Mouse (Mus musculus) liver, adult (tissue): ENCODE measurements around the gene Ears2.

Source experiments
- GATA4 ChIP-seq: IDR thresholded peaks from 2 replicates; pipeline ENCODE4 v1.6.1; 2014; ENCODE audit warnings: mild to moderate bottlenecking, low read length; ENCODE audit not compliant: insufficient replicate concordance

Gene Ears2

GRCm38 (mm10) chr7:122050834-122051233 is 16.2 kb downstream of the Ears2 start:
- no peak for TF ChIP-seq GATA4

- TF ChIP-seq GATA4, result no peak
These were observed 18.9 kb downstream of the Ears2 start for GRCm38 (mm10) chr7:122048191-122048590.

GRCm38 (mm10) chr7:122046813-122047212 is 20.2 kb downstream of the Ears2 start:
- TF ChIP-seq GATA4, result no peak

DNA sequence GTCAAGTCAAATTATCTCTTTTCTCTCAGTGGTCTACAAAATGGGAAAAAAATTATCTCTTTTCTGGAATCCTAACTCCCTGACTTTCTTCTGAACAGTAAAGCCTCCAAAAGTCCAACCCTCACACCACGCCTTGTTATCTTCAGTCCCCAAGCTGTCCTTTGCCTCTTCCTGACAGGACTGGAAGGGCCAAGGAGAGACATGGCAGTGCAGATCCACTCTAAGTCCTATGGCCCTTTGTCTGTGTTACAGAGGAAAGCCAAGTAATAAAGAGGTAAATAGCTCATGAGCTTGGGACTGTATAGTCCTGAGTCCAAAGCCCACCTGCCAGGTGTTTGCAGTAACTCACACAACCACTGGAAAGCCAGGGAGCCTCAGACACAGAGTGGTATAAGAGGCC is 21.4 kb downstream of the Ears2 start:
- TF ChIP-seq GATA4, result no peak

- TF ChIP-seq GATA4, result no peak
These were observed 21.9 kb downstream of the Ears2 start for GRCm38 (mm10) chr7:122045181-122045634.

- TF ChIP-seq GATA4, result no peak
These were observed 23.0 kb downstream of the Ears2 start for GRCm38 (mm10) chr7:122044106-122044505.

GRCm38 (mm10) chr7:122034348-122034747 is 32.7 kb downstream of the Ears2 start:
- TF ChIP-seq GATA4, result no peak

GRCm38 (mm10) chr7:122033371-122033770 is 33.7 kb downstream of the Ears2 start:
- TF ChIP-seq GATA4, result no peak

- no peak for TF ChIP-seq GATA4
These were observed 44.9 kb downstream of the Ears2 start for GRCm38 (mm10) chr7:122022131-122022530.

GRCm38 (mm10) chr7:122020667-122021354 is 46.3 kb downstream of the Ears2 start, which contains the start of gene Gga2:
Gga2 (minus strand) TSS chr7:122021222.
- TF ChIP-seq GATA4, result no peak

DNA sequence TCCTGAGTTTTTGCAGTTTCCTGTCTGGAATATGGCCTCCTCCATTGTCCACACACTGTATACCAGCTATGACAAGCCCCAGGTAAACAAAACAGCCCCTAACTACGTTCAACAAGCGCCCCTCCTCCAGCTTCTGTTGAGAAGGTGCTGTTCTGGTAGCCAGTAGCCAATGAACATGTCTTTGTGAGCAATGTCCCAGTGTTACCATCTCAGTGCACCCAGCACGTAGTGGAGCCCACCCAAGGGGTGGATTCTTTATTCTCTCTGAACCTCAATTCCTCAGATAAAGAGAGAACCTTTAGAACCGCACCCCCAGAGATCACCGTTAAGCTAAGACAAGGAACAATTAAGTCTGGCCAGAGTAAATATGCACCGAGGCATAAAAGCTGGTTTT is 46.8 kb downstream of the Ears2 start:
- no peak for TF ChIP-seq GATA4

DNA sequence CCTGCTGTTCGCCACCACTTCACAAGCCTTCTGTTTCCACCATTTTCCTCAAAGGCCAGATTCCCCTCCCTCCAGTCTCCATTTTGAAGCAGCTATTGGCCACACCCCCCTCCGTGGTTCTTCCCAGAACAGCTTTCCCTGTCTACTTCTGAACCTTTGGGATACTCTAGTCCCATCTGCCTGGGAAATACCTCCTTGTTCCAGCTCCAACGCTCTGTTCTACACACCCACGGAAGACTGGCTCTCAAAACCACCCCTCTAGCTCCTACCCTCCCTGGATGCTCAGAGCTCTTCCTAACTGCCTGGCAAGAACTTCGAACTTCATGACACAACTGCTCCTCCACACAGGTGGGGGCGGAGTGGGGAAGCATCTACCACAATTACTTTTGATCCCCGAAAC is 48.1 kb downstream of the Ears2 start:
- no peak for TF ChIP-seq GATA4

GRCm38 (mm10) chr7:122018247-122018646 is 48.8 kb downstream of the Ears2 start:
- TF ChIP-seq GATA4, result no peak

GRCm38 (mm10) chr7:122015734-122016133 is 51.3 kb downstream of the Ears2 start:
- no peak for TF ChIP-seq GATA4

GRCm38 (mm10) chr7:122015105-122015504 is 52.0 kb downstream of the Ears2 start:
- TF ChIP-seq GATA4, result no peak

GRCm38 (mm10) chr7:122012949-122013348 is 54.1 kb downstream of the Ears2 start:
- no peak for TF ChIP-seq GATA4

- TF ChIP-seq GATA4, result no peak
These were observed 54.7 kb downstream of the Ears2 start for GRCm38 (mm10) chr7:122012370-122012769.

DNA sequence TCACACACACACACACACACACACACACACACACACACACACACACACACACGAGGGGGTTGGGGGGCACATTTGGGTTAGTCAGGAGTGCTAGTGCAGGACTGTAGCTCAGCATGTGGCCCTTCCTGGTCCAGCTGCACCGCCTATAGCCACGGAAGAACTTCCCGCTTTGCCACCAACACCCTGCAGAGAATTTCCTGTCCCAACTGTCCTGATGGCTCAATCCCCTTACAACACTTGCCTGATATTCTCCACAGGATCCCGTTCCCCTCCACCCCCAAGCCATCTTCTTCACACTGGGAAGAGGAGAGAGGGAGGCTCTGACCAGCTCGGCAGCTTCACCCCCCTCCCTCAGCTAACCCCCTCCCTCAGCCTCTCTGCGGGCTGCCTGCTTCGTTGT is 66.7 kb downstream of the Ears2 start:
- no peak for TF ChIP-seq GATA4

- no peak for TF ChIP-seq GATA4
These were observed 71.1 kb downstream of the Ears2 start for GRCm38 (mm10) chr7:121995961-121996360.
